Mouse (Mus musculus) forebrain, embryonic 11.5 days (tissue): ENCODE results near the gene Kras. TPM values are rescaled to one million over a fixed set of nuclear protein-coding genes. Genes with fewer than 3 reads are reported as not detected.

Source experiments
- polyA plus RNA-seq: library from polyadenylated mRNA; unstranded; fragments of >200 nt; fragmentation: Nextera tagmentation; extraction: Ambion mirVana; gene quantifications from 2 replicates; pipeline ENCODE4 v1.2.1, GENCODE M21; 2014

The Kras gene
- polyA plus RNA-seq, 1 experiment from 2014 or later: 144 TPM

Other genes starting within 250 kb of the Kras start
- 110 and 115 TPM in 2 replicates for gene Bcat1, start 174.1 kb downstream of the Kras start, polyA plus RNA-seq
- 2.1 and 3.2 TPM in 2 replicates for gene Lrmp, start 134.6 kb downstream of the Kras start, polyA plus RNA-seq
- gene Casc1, start 39.2 kb downstream of the Kras start, polyA plus RNA-seq: 0.48 and 0.73 TPM in 2 replicates
- 29.9 and 32.8 TPM in 2 replicates for gene Etfrf1, start 39.1 kb downstream of the Kras start, polyA plus RNA-seq